Mouse (Mus musculus): ENCODE measurements at regions not wholly inside any gene's neighbourhood (a gene's known extent, or its start where the extent isn't known, plus 50 kb on each side); places are given as distances from the start of the nearest gene placed in this dataset.

- Histone ChIP-seq H3K9me3 (replicated peaks; ENCODE audit: control insufficient read depth, insufficient read depth, low read length, poor library complexity, severe bottlenecking) (peaks cover 5% of the 10 kb centered on the region), H3K36me3 (ENCODE audit: control insufficient read depth, insufficient read depth, low read length, poor library complexity, severe bottlenecking) (no peaks in the 10 kb centered on the region), H3K9ac (ENCODE audit: low read depth, poor library complexity, severe bottlenecking) (no peak overlapping the region), H3K4me3 (ENCODE audit: low read depth, low read length) (no peak overlapping the region), H3K27ac (ENCODE audit: insufficient read depth, low read length) (no peak overlapping the region), H3K4me1 (ENCODE audit: control insufficient read depth, insufficient read depth, low read length) (peaks cover 8% of the 10 kb centered on the region), H3K27me3 (ENCODE audit: control insufficient read depth, insufficient read depth, low read length, poor library complexity, severe bottlenecking) (no peaks in the 10 kb centered on the region)
- no peak for TF ChIP-seq EP300 (IDR thresholded peaks at IDR 0.05; ENCODE audit: insufficient read depth, low read depth, low read length)
Measured at GRCm38 (mm10) chr5:64605171-64605570, 198.0 kb upstream of the Klf3 start.

DNA sequence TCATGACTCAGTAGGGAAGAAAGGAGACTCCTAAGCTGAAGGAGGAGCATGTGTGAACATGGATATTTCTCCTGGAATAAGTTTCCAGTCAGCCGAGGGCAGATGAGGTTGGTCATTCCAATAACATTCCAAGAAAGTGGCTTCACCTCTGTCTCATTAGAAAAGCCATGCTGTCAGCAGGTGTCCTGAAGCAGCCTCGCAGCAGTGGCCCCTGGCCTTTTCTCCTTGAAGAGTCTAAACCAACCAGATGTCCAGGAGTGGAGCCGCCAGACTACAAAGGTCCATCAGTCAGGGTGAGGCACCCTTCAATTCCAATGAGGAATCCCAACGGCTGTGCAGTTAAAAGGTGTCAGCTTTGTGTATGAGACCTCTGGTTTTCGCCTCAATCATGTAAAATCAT lies 197.2 kb upstream of the Klf3 start:
- no peak for TF ChIP-seq CTCF (IDR thresholded peaks at IDR 0.05; ENCODE audit: low read depth, low read length)
- no peak for TF ChIP-seq POLR2A (IDR thresholded peaks at IDR 0.05; ENCODE audit: insufficient read depth, low read length)
- no peak for TF ChIP-seq EP300 (IDR thresholded peaks at IDR 0.05; ENCODE audit: insufficient read depth, low read depth, low read length)
- no peaks in the 10 kb centered on the region for H3K27me3 ChIP-seq (ENCODE audit: control insufficient read depth, insufficient read depth, low read length, poor library complexity, severe bottlenecking)
- no peak overlapping the region for H3K27ac ChIP-seq (ENCODE audit: insufficient read depth, low read length)
- no peak overlapping the region for H3K9ac ChIP-seq (ENCODE audit: low read depth, poor library complexity, severe bottlenecking)
- H3K4me1 ChIP-seq (ENCODE audit: control insufficient read depth, insufficient read depth, low read length), result peaks cover 6% of the 10 kb centered on the region
- no peaks in the 10 kb centered on the region for H3K36me3 ChIP-seq (ENCODE audit: control insufficient read depth, insufficient read depth, low read length, poor library complexity, severe bottlenecking)
- H3K4me3 ChIP-seq (ENCODE audit: low read depth, low read length), result no peak overlapping the region
- peaks cover 5% of the 10 kb centered on the region for H3K9me3 ChIP-seq (replicated peaks; ENCODE audit: control insufficient read depth, insufficient read depth, low read length, poor library complexity, severe bottlenecking)

- H3K4me1 ChIP-seq (ENCODE audit: control insufficient read depth, insufficient read depth, low read length), result peaks cover 3% of the 10 kb centered on the region
- peak overlapping the region; percentile 92 for H3K27ac ChIP-seq (ENCODE audit: insufficient read depth, low read length)
- 0 out of 2 replicates have a peak overlapping the region, but pooled peaks have one; percentile 18 for H3K9ac ChIP-seq (ENCODE audit: low read depth, poor library complexity, severe bottlenecking)
- H3K4me3 ChIP-seq (ENCODE audit: low read depth, low read length), result no peak overlapping the region
- TF ChIP-seq POLR2A (IDR thresholded peaks at IDR 0.05; ENCODE audit: insufficient read depth, low read length), result no peak
- no peak for TF ChIP-seq EP300 (IDR thresholded peaks at IDR 0.05; ENCODE audit: insufficient read depth, low read depth, low read length)
- no peak for TF ChIP-seq CTCF (IDR thresholded peaks at IDR 0.05; ENCODE audit: low read depth, low read length)
- H3K36me3 ChIP-seq (ENCODE audit: control insufficient read depth, insufficient read depth, low read length, poor library complexity, severe bottlenecking), result no peaks in the 10 kb centered on the region
- H3K27me3 ChIP-seq (ENCODE audit: control insufficient read depth, insufficient read depth, low read length, poor library complexity, severe bottlenecking), result no peaks in the 10 kb centered on the region
- H3K9me3 ChIP-seq (replicated peaks; ENCODE audit: control insufficient read depth, insufficient read depth, low read length, poor library complexity, severe bottlenecking), result peaks cover 5% of the 10 kb centered on the region
Measured at GRCm38 (mm10) chr5:64609378-64610087, 193.7 kb upstream of the Klf3 start.

GRCm38 (mm10) chr5:64610146-64610545 lies 193.0 kb upstream of the Klf3 start:
- peaks cover 5% of the 10 kb centered on the region for H3K9me3 ChIP-seq (replicated peaks; ENCODE audit: control insufficient read depth, insufficient read depth, low read length, poor library complexity, severe bottlenecking)
- H3K9ac ChIP-seq (ENCODE audit: low read depth, poor library complexity, severe bottlenecking), result 0 out of 2 replicates have a peak overlapping the region, but pooled peaks have one; percentile 18
- H3K27ac ChIP-seq (ENCODE audit: insufficient read depth, low read length), result peak overlapping the region; percentile 92
- H3K36me3 ChIP-seq (ENCODE audit: control insufficient read depth, insufficient read depth, low read length, poor library complexity, severe bottlenecking), result no peaks in the 10 kb centered on the region
- H3K4me1 ChIP-seq (ENCODE audit: control insufficient read depth, insufficient read depth, low read length), result peaks cover 3% of the 10 kb centered on the region
- H3K27me3 ChIP-seq (ENCODE audit: control insufficient read depth, insufficient read depth, low read length, poor library complexity, severe bottlenecking), result no peaks in the 10 kb centered on the region
- no peak for TF ChIP-seq CTCF (IDR thresholded peaks at IDR 0.05; ENCODE audit: low read depth, low read length)
- no peak for TF ChIP-seq EP300 (IDR thresholded peaks at IDR 0.05; ENCODE audit: insufficient read depth, low read depth, low read length)
- no peak for TF ChIP-seq POLR2A (IDR thresholded peaks at IDR 0.05; ENCODE audit: insufficient read depth, low read length)
- no peak overlapping the region for H3K4me3 ChIP-seq (ENCODE audit: low read depth, low read length)

DNA sequence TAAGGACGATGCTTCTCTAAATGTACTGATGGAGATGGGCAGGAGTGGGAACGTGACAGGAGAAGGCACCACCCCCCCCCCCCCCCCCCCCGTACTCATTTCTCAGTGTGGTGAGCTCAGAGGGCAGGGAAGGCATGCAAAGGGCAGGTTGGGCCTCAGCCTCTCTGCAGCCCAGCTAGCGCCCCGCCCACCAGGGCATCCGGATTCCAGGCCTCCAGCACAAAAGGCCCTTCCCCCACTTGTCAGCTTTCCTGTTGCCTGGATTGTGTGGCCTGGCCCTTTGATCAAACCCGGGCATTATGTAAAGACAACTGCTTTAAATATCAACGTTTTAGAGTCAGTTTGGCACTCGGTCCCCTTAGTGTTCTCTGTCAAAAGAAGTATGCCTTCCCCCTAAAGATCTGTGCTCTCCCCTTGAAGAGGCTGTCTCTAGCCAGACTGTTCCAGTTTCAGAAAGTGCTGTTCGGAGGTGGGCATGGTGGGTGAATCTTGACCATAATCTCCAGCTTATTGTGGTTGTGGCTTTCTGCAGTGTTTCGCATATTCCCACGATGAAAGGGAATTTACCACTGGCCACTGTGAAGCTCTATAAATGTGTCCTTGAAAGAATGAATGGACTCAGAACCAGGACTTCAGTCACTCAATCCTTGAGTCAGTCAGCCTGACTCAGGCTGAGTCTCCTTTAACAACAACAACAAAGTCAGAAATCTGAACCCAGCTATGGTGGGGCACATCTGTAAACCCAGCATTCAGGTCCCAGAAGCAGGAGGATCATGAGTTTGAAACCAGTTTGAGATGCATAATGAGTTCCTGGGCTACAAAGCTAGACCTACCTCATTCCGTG lies 192.4 kb upstream of the Klf3 start:
- Histone ChIP-seq H3K27ac (ENCODE audit: insufficient read depth, low read length) (peak overlapping the region; percentile 93), H3K4me1 (ENCODE audit: control insufficient read depth, insufficient read depth, low read length) (peaks cover 3% of the 10 kb centered on the region), H3K4me3 (ENCODE audit: low read depth, low read length) (no peak overlapping the region), H3K9ac (ENCODE audit: low read depth, poor library complexity, severe bottlenecking) (peak overlapping the region; percentile 37), H3K27me3 (ENCODE audit: control insufficient read depth, insufficient read depth, low read length, poor library complexity, severe bottlenecking) (no peaks in the 10 kb centered on the region), H3K36me3 (ENCODE audit: control insufficient read depth, insufficient read depth, low read length, poor library complexity, severe bottlenecking) (no peaks in the 10 kb centered on the region), H3K9me3 (replicated peaks; ENCODE audit: control insufficient read depth, insufficient read depth, low read length, poor library complexity, severe bottlenecking) (peaks cover 5% of the 10 kb centered on the region)
- no peak for TF ChIP-seq CTCF (IDR thresholded peaks at IDR 0.05; ENCODE audit: low read depth, low read length)
- TF ChIP-seq POLR2A (IDR thresholded peaks at IDR 0.05; ENCODE audit: insufficient read depth, low read length), result no peak
- peak; percentile 95 for TF ChIP-seq EP300 (IDR thresholded peaks at IDR 0.05; ENCODE audit: insufficient read depth, low read depth, low read length)

GRCm38 (mm10) chr5:64612017-64612416 lies 191.2 kb upstream of the Klf3 start:
- Histone ChIP-seq H3K27ac (ENCODE audit: insufficient read depth, low read length) (no peak overlapping the region), H3K9me3 (replicated peaks; ENCODE audit: control insufficient read depth, insufficient read depth, low read length, poor library complexity, severe bottlenecking) (peaks cover 5% of the 10 kb centered on the region), H3K36me3 (ENCODE audit: control insufficient read depth, insufficient read depth, low read length, poor library complexity, severe bottlenecking) (no peaks in the 10 kb centered on the region), H3K27me3 (ENCODE audit: control insufficient read depth, insufficient read depth, low read length, poor library complexity, severe bottlenecking) (no peaks in the 10 kb centered on the region), H3K4me3 (ENCODE audit: low read depth, low read length) (no peak overlapping the region), H3K4me1 (ENCODE audit: control insufficient read depth, insufficient read depth, low read length) (peaks cover 3% of the 10 kb centered on the region), H3K9ac (ENCODE audit: low read depth, poor library complexity, severe bottlenecking) (no peak overlapping the region)
- no peak for TF ChIP-seq CTCF (IDR thresholded peaks at IDR 0.05; ENCODE audit: low read depth, low read length)
- TF ChIP-seq EP300 (IDR thresholded peaks at IDR 0.05; ENCODE audit: insufficient read depth, low read depth, low read length), result no peak
- TF ChIP-seq POLR2A (IDR thresholded peaks at IDR 0.05; ENCODE audit: insufficient read depth, low read length), result no peak

Measured in ES-Bruce4 (cell line).